Mouse (Mus musculus) gastrocnemius, adult 8-10 months (tissue): Measurements from ENCODE around the gene Prph. TPM values are rescaled to one million over a fixed set of nuclear protein-coding genes. Genes with fewer than 3 reads are reported as not detected.
A peak's percentile ranks its signal among the peaks of the same experiment; 100 is the strongest.
"Not testable (repeated sequence)": the region's sequence is repeated elsewhere in the genome, so short reads cannot be mapped to it uniquely, and the experiment has no call there.

Source experiments
- DNase-seq, 2 experiments: peaks; one replicate each; pipeline ENCODE4 v3.0.0; 2022; ENCODE audit warnings: low spot score in 2 of 2
- total RNA-seq, 4 experiments: library from RNA; stranded (reverse); gene quantifications; 2 replicates each; pipeline ENCODE4 v1.2.4; 2022

Gene Prph
- total RNA-seq, 4 experiments from 2014 or later: 0.31 to 0.58 (median 0.35) TPM; not detected in 1

GRCm38 (mm10) chr15:99032726-99033250 is 22.2 kb upstream of the Prph start:
- no peak for DNase-seq

- no peak for DNase-seq
Observed at GRCm38 (mm10) chr15:99033498-99034270, 21.3 kb upstream of the Prph start.

GRCm38 (mm10) chr15:99035431-99035830 is 19.5 kb upstream of the Prph start:
- DNase-seq: no peak

- DNase-seq: no peak
Observed at GRCm38 (mm10) chr15:99036249-99036905, 18.6 kb upstream of the Prph start.

GRCm38 (mm10) chr15:99038025-99038424 is 16.9 kb upstream of the Prph start:
- DNase-seq: no peak

GRCm38 (mm10) chr15:99038797-99039196 is 16.2 kb upstream of the Prph start:
- DNase-seq: no peak

- no peak for DNase-seq
Observed at GRCm38 (mm10) chr15:99039306-99039705, 15.7 kb upstream of the Prph start.

- DNase-seq: no peak
Observed at GRCm38 (mm10) chr15:99039996-99040919, 14.7 kb upstream of the Prph start.

- no peak for DNase-seq
Observed at GRCm38 (mm10) chr15:99040920-99041856, 13.8 kb upstream of the Prph start.

- no peak for DNase-seq
Observed at GRCm38 (mm10) chr15:99042334-99042733, 12.6 kb upstream of the Prph start.

- DNase-seq: no peak
Observed at GRCm38 (mm10) chr15:99044854-99045253, 10.1 kb upstream of the Prph start.

GRCm38 (mm10) chr15:99045734-99046133 is 9.2 kb upstream of the Prph start:
- not testable (repeated sequence) for DNase-seq

GRCm38 (mm10) chr15:99049473-99050253 is 5.3 kb upstream of the Prph start:
- DNase-seq: peak in 1 of 2 experiments; percentile 31

- DNase-seq: no peak
Observed at GRCm38 (mm10) chr15:99053373-99053772, 1.6 kb upstream of the Prph start.

GRCm38 (mm10) chr15:99055511-99055961 is 562 bp downstream of the Prph start:
- DNase-seq: peak in 1 of 2 experiments; percentile 14

GRCm38 (mm10) chr15:99056332-99056731 is 1.4 kb downstream of the Prph start:
- no peak for DNase-seq

GRCm38 (mm10) chr15:99065557-99066165 is 10.7 kb downstream of the Prph start:
- DNase-seq: no peak

GRCm38 (mm10) chr15:99071988-99072387 is 17.0 kb downstream of the Prph start:
- no peak for DNase-seq

GRCm38 (mm10) chr15:99074019-99074599 is 19.1 kb downstream of the Prph start, which contains the start of gene Troap:
TSS of gene Troap (plus strand) at chr15:99074575.
- DNase-seq: no peak
